Mouse (Mus musculus): ENCODE measurements around the gene Creb3l1. TPM values are rescaled to one million over a fixed set of nuclear protein-coding genes. Genes with fewer than 3 reads are reported as not detected.

Creb3l1 gene
- polyA plus RNA-seq, 1 experiment: 22.5 TPM

DNA sequence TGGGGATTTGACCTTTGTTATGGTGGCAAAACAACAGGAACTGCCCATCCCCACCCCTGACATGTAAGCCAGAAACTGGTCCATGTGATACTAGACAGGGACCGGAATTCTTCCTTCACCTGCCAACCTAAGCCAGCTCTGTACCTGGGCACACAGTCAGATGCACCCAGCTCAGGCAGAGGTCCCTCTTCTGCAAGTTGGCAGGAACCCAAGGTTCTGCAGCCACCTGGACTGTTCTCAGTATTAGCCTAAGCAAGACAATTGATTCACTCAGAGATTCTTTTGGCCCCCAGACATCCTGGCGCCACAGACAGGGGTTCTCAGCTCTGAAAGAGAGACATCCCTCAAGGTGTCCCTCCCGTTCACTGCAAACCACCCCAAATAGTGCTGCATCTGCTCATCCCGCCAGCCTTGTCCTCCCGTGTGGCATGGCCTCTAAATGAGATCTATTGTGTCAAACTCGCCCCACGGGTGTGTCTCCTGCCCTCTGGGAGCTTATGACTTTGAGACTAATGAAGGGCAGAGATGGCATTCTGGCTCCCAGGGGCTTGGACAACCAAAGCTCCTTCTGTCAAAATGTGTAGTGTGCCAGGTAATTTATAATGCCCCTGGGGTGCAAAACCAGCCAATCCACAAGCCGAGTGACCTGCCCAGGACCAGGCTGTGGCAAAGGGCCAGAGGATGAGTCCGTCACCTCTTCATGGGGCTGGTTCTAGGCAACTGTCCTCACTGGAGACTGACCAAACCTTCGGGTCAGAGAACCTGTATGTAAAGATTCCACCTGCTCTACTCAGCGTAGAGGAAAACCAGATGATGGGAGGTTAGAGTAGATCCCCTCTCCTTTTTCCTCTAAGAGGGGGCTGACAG, 64.5 kb downstream of the Creb3l1 start:
- Histone ChIP-seq H3K27ac (ENCODE audit: insufficient read depth, low read depth, low read length) (peak overlapping the region; percentile 24), H3K4me1 (ENCODE audit: control insufficient read depth, insufficient read depth, insufficient read length, low read length) (peaks cover 52% of the 10 kb centered on the region), H3K4me3 (ENCODE audit: low read depth, low read length) (no peak overlapping the region), H3K36me3 (ENCODE audit: control insufficient read depth, insufficient read depth, low read length) (no peaks in the 10 kb centered on the region), H3K27me3 (ENCODE audit: control insufficient read depth, insufficient read depth, low read length) (no peaks in the 10 kb centered on the region)
- TF ChIP-seq CTCF (IDR thresholded peaks at IDR 0.05; ENCODE audit: extremely low read depth, insufficient read length, insufficient replicate concordance, low read depth, low read length): no peak
- no peak for TF ChIP-seq POLR2A (IDR thresholded peaks at IDR 0.05; ENCODE audit: low read depth, low read length)
- 36% methylated on average over 11 of the region's 11 CpGs for WGBS

DNA sequence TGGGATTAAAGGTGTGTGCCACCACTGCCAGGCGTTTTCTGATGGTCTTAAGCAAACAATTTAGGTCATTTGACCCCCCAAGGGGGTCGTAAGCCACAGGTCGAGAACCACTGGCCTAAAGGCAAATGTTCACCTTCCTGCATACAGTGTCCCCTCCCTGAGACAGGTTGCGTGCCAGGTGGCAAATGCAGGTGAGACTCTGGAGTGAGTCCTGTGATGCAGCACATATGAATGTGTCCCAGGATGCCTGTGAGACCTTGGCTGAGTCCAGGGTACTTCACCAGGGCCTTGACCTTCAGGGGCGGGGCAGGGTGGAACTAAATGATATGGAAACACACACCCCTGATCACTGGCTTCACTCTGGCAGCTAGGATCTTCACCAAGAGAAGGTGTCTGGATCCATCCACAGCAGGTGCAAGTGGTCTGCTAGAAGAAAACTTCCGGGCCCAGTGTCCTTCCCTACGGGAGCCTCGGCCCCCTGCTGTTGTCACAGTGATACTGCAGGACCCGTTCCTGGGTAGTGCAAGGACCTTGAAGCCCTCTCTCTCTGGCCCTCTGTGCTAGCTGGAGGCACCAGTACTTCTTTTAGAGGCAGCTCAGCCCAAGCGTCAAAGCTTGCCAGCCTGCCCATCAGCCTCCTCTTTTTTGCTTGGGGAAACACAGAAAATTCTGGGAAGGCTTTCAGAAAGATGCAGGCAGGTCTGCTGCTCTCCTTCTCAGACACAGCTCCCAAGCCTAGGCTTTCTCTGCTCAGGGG, 65.4 kb downstream of the Creb3l1 start:
- Histone ChIP-seq H3K36me3 (ENCODE audit: control insufficient read depth, insufficient read depth, low read length) (peaks cover 2% of the 10 kb centered on the region; the same call in 1 of the 2 replicates), H3K4me3 (ENCODE audit: low read depth, low read length) (no peak overlapping the region), H3K27ac (ENCODE audit: insufficient read depth, low read depth, low read length) (peak overlapping the region; percentile 24), H3K27me3 (ENCODE audit: control insufficient read depth, insufficient read depth, low read length) (no peaks in the 10 kb centered on the region), H3K4me1 (ENCODE audit: control insufficient read depth, insufficient read depth, insufficient read length, low read length) (peaks cover 54% of the 10 kb centered on the region)
- no peak for TF ChIP-seq POLR2A (IDR thresholded peaks at IDR 0.05; ENCODE audit: low read depth, low read length)
- TF ChIP-seq CTCF (IDR thresholded peaks at IDR 0.05; ENCODE audit: extremely low read depth, insufficient read length, insufficient replicate concordance, low read depth, low read length): peak; percentile 67; the same call in 1 of the 2 replicates
- 27% methylated on average over 10 of the region's 10 CpGs for whole genome bisulfite sequencing

GRCm38 (mm10) chr2:91958049-91958448, 66.3 kb downstream of the Creb3l1 start:
- Histone ChIP-seq H3K4me1 (ENCODE audit: control insufficient read depth, insufficient read depth, insufficient read length, low read length) (peaks cover 56% of the 10 kb centered on the region), H3K36me3 (ENCODE audit: control insufficient read depth, insufficient read depth, low read length) (peaks cover 2% of the 10 kb centered on the region; the same call in 1 of the 2 replicates), H3K4me3 (ENCODE audit: low read depth, low read length) (no peak overlapping the region), H3K27ac (ENCODE audit: insufficient read depth, low read depth, low read length) (no peak overlapping the region), H3K27me3 (ENCODE audit: control insufficient read depth, insufficient read depth, low read length) (no peaks in the 10 kb centered on the region)
- TF ChIP-seq CTCF (IDR thresholded peaks at IDR 0.05; ENCODE audit: extremely low read depth, insufficient read length, insufficient replicate concordance, low read depth, low read length) (no peak), POLR2A (IDR thresholded peaks at IDR 0.05; ENCODE audit: low read depth, low read length) (no peak)
- WGBS: 67% methylated on average over 8 of the region's 8 CpGs

DNA sequence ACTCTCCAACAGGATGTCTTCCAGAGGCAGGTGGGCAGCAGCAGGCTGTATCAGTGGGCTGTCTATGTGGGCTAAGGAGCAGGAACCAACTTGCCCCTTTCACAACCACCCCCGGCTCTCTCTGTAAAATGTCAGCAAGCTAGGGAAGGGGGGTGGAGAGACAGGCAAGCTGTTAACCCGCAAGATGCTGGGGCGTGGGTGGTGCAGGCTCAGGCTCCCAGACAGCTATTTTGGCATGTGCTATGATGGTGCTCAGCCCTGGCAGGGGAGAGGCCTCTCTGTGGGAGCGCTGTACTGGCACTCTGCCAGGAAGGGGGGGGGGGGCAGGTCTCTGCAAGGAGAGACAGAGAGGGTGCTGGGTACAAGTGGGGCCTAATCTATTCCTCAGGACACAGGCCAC, 67.2 kb downstream of the Creb3l1 start:
- Histone ChIP-seq H3K27me3 (ENCODE audit: control insufficient read depth, insufficient read depth, low read length) (no peaks in the 10 kb centered on the region), H3K4me3 (ENCODE audit: low read depth, low read length) (no peak overlapping the region), H3K27ac (ENCODE audit: insufficient read depth, low read depth, low read length) (no peak overlapping the region), H3K36me3 (ENCODE audit: control insufficient read depth, insufficient read depth, low read length) (peaks cover 2% of the 10 kb centered on the region; the same call in 1 of the 2 replicates), H3K4me1 (ENCODE audit: control insufficient read depth, insufficient read depth, insufficient read length, low read length) (peaks cover 55% of the 10 kb centered on the region)
- TF ChIP-seq CTCF (IDR thresholded peaks at IDR 0.05; ENCODE audit: extremely low read depth, insufficient read length, insufficient replicate concordance, low read depth, low read length) (no peak), POLR2A (IDR thresholded peaks at IDR 0.05; ENCODE audit: low read depth, low read length) (no peak)
- 12% methylated on average over 4 of the region's 4 CpGs for WGBS

DNA sequence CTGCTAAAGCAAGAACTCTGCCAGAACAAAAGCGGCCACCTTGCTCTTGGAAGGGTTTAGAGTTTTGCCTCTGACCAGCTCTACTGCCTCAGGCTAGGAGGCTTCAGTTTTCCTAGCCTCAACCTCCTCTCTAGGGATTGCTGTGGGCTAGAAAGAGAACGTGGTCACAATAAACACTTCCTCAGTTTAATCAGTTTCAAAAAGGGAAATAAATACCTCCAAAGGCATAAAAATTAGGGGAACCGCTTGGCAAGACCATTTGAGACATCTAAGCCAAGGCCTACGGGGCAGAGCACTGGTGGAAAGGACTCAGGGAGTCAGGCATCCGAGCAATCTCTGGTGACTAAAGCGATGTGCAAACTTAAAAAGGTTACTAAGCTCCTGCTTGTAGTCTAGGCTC, 68.4 kb downstream of the Creb3l1 start:
- Histone ChIP-seq H3K4me3 (ENCODE audit: low read depth, low read length) (no peak overlapping the region), H3K4me1 (ENCODE audit: control insufficient read depth, insufficient read depth, insufficient read length, low read length) (peaks cover 49% of the 10 kb centered on the region), H3K27me3 (ENCODE audit: control insufficient read depth, insufficient read depth, low read length) (no peaks in the 10 kb centered on the region), H3K27ac (ENCODE audit: insufficient read depth, low read depth, low read length) (no peak overlapping the region), H3K36me3 (ENCODE audit: control insufficient read depth, insufficient read depth, low read length) (peaks cover 2% of the 10 kb centered on the region; the same call in 1 of the 2 replicates)
- WGBS: 62% methylated on average over 6 of the region's 6 CpGs
- TF ChIP-seq POLR2A (IDR thresholded peaks at IDR 0.05; ENCODE audit: low read depth, low read length): no peak
- no peak for TF ChIP-seq CTCF (IDR thresholded peaks at IDR 0.05; ENCODE audit: extremely low read depth, insufficient read length, insufficient replicate concordance, low read depth, low read length)

- Histone ChIP-seq H3K27ac (ENCODE audit: insufficient read depth, low read depth, low read length) (peak overlapping the region; percentile 6), H3K27me3 (ENCODE audit: control insufficient read depth, insufficient read depth, low read length) (no peaks in the 10 kb centered on the region), H3K36me3 (ENCODE audit: control insufficient read depth, insufficient read depth, low read length) (peaks cover 2% of the 10 kb centered on the region; the same call in 1 of the 2 replicates), H3K4me1 (ENCODE audit: control insufficient read depth, insufficient read depth, insufficient read length, low read length) (peaks cover 49% of the 10 kb centered on the region), H3K4me3 (ENCODE audit: low read depth, low read length) (no peak overlapping the region)
- TF ChIP-seq POLR2A (IDR thresholded peaks at IDR 0.05; ENCODE audit: low read depth, low read length) (no peak), CTCF (IDR thresholded peaks at IDR 0.05; ENCODE audit: extremely low read depth, insufficient read length, insufficient replicate concordance, low read depth, low read length) (no peak)
- WGBS: 35% methylated on average over 4 of the region's 4 CpGs
Observed at GRCm38 (mm10) chr2:91955121-91955591, 69.1 kb downstream of the Creb3l1 start.

All from small intestine, adult 2 months (tissue).